Mouse (Mus musculus) olfactory bulb, adult 2 months (tissue): ENCODE data around the gene Dmrtb1. TPM values are rescaled to one million over a fixed set of nuclear protein-coding genes. Genes with fewer than 3 reads are reported as not detected.

Experiments used
- H3K27ac ChIP-seq: fragments of 200-500 bp; 2 replicates; pipeline ENCODE4 v1.5.1; 2012; ENCODE audit warnings: low read depth, low read length; ENCODE audit not compliant: insufficient read depth
- H3K4me1 ChIP-seq: fragments of 200-500 bp; 2 replicates; pipeline ENCODE4 v1.6.1; 2012; ENCODE audit warnings: low read length; ENCODE audit not compliant: control insufficient read depth, insufficient read depth
- H3K4me3 ChIP-seq: fragments of 200-500 bp; 2 replicates; pipeline ENCODE4 v1.5.1; 2012; ENCODE audit warnings: mild to moderate bottlenecking, low read depth, low read length, moderate library complexity; ENCODE audit not compliant: insufficient read depth
- CTCF ChIP-seq: fragments of 200-500 bp; IDR thresholded peaks from 2 replicates; pipeline ENCODE4 v1.5.1; 2012; ENCODE audit warnings: low read depth, mild to moderate bottlenecking, low read length, moderate library complexity; ENCODE audit not compliant: insufficient read depth
- POLR2A ChIP-seq: fragments of 200-500 bp; IDR thresholded peaks from 2 replicates; pipeline ENCODE4 v1.6.1; 2012; ENCODE audit warnings: mild to moderate bottlenecking, low read depth, low read length, moderate library complexity; ENCODE audit not compliant: insufficient read depth
- WGBS: fragments of 180-500 bp; shearing (Covaris S2); methylation state at CpG from one replicate; pipeline ENCODE4 v1.1.7; 2018; 5-methylcytosine and 5-hydroxymethylcytosine counted together
- polyA plus RNA-seq: library from polyadenylated mRNA; stranded (reverse); fragments of >200 nt; gene quantifications from 2 replicates; pipeline ENCODE4 v1.2.4, GENCODE M21; 2012; ENCODE audit warnings: low replicate concordance; ENCODE audit not compliant: missing spikeins, insufficient read depth, insufficient read length

Gene Dmrtb1
- polyA plus RNA-seq, 1 experiment, result not detected

DNA sequence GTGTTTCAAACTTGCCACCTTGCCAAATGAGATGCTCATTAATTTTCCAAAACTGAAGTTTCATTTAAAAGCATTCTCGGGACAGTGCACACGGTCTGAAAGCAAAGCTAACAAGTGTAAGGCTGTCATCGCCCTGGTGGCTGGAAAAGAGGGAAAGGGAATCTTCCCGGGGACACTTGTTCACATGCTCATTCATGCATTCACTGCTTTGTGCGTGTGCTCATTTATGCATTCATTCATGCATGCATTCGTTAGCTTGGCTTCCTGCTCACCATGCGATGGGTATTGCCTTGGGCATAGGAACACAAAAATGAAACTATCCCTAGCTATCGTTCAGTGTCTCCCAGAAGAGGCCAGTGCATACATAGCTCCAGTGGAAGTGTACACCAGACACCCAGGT, 34.7 kb upstream of the Dmrtb1 start:
- H3K4me3 ChIP-seq, result no peak overlapping the region
- WGBS, result 28% methylated on average over 8 of the region's 8 CpGs
- H3K4me1 ChIP-seq, result peaks cover 29% of the 10 kb centered on the region
- H3K27ac ChIP-seq, result peak overlapping the region; percentile 36; the same call in 1 of the 2 replicates
- no peak for TF ChIP-seq CTCF
- no peak for TF ChIP-seq POLR2A

DNA sequence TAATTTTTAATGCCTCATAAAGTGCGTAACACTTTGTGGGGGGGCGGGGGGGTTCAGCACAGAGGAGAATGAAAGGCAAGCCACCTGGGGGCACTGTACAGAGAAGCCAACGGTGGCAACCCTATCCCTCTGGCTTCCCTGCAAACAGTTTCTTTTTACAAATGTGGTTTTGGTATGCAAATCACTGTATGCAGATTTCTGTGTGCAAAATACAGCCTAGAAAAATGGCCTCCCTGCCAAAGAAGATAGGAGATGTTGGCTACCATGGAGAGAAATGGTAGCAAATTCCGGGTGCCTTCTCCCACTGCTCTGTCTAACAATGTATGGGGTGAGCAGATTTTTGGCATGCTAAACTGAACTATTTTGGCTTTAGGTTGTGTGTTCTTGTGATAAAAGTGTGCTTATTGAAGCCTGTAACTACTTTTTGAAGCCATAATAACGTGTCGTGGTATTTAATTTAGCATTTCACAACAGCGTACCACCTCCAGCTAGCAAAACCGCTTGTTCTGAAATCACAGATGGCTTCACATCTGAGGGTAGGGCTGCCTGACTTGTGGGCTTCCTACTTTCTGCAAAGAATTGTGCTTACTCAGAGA, 33.8 kb upstream of the Dmrtb1 start:
- no peak for TF ChIP-seq CTCF
- no peak for TF ChIP-seq POLR2A
- Histone ChIP-seq H3K4me3 (no peak overlapping the region), H3K27ac (peak overlapping the region; percentile 49; the same call in 1 of the 2 replicates), H3K4me1 (peaks cover 29% of the 10 kb centered on the region)
- WGBS, result 18% methylated on average over 8 of the region's 8 CpGs

DNA sequence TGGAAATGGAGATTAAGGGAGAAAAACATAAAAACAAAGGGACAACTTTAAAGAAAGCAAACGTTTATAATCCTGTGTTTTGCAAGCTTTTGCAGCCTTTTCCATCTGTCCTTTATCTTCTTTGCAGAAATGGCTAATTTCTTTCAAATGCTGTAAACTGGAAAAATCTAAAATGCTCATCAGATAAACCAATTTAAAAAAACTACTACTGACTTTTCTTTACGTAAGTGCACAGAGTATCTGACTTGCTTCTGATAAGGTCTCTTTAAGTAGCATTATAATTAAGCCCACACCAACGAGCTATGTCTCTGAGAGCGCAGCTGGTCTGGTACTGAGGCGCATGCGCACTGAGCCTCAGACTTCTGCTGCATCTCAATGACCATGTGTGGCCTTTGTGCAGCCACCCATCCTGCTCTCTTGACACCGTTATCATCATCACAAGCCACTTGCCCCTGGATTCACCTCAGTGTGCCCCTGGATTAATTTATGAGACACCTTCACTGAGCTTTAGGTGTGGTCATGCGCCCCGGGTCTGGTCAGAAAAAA, 32.8 kb upstream of the Dmrtb1 start:
- H3K4me3 ChIP-seq, result no peak overlapping the region
- no peak for TF ChIP-seq CTCF
- no peak for TF ChIP-seq POLR2A
- peaks cover 29% of the 10 kb centered on the region for H3K4me1 ChIP-seq
- 43% methylated on average over 9 of the region's 9 CpGs for WGBS
- H3K27ac ChIP-seq, result peak overlapping the region; percentile 50; the same call in 1 of the 2 replicates

DNA sequence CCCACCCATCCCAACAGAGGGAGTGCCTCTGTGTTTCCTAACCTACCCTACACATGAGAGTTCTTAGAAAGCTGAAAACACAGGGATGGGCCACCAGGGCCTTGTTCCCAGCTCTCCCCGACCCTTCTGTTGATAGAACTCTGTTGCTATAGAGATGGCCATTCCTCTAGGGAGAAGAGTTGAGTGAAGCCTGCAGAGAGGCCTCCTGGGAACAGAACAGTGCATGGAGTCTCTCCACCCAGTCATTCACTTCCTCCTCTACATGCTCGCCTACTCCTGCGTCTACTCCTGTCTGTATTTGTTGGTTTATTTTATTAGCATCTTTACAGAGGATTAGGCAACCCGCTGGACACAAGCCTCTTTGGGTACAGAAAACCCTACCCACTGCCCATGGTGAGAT, 22.9 kb upstream of the Dmrtb1 start:
- whole genome bisulfite sequencing, result 83% methylated on average over 4 of the region's 4 CpGs
- H3K4me1 ChIP-seq, result peaks cover 4% of the 10 kb centered on the region; the same call in 1 of the 2 replicates

DNA sequence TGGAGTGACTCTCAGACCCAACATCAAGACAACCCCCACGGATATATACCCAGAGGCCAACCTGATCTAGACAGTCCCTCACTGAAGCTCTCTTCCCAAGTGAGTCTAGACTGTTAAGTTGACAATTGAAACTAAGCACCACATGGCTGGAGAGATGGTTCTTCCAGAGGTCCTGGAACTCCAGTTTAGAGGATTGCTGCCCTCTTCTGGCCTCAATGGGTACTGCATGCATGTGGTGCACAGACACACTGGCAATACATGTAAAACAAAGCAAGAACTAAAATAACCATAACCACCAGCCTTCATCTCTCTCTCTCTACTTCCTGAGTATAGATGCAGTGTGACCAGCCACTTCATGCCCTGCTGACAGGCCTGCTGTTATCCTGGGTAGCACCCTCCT, 20.2 kb upstream of the Dmrtb1 start:
- Histone ChIP-seq H3K4me1 (peaks cover 6% of the 10 kb centered on the region; the same call in 1 of the 2 replicates), H3K4me3 (no peak overlapping the region), H3K27ac (no peak overlapping the region)
- 85% methylated on average over 1 of the region's 1 CpGs for WGBS
- TF ChIP-seq CTCF (no peak), POLR2A (no peak)

More for the DNA sequence above, 22.9 kb upstream of the Dmrtb1 start:
- no peak for TF ChIP-seq CTCF
- no peak for TF ChIP-seq POLR2A
- Histone ChIP-seq H3K4me3 (no peak overlapping the region), H3K27ac (no peak overlapping the region)

DNA sequence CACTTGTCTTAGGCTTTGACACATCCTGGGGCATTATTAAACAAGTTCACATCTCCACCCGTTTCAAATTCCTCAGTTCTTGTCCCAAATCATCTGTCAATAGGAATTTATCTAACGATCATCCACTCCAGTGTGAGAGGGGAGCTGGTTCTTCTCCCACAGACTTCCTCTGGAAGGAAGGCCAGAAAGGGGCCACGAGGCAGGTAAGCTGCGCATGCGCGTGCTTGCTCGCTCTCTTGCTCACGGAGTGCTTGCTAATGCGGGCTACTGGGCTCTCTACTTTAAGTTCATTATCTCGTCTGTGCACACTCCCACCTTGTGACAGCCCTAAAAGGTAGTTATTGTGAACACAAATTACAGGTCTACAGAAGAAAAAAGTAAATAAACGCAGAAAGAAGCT, 17.6 kb upstream of the Dmrtb1 start:
- WGBS, result 57% methylated on average over 11 of the region's 11 CpGs
- Histone ChIP-seq H3K4me3 (no peak overlapping the region), H3K27ac (no peak overlapping the region), H3K4me1 (peaks cover 2% of the 10 kb centered on the region; the same call in 1 of the 2 replicates)
- no peak for TF ChIP-seq CTCF
- TF ChIP-seq POLR2A, result no peak

DNA sequence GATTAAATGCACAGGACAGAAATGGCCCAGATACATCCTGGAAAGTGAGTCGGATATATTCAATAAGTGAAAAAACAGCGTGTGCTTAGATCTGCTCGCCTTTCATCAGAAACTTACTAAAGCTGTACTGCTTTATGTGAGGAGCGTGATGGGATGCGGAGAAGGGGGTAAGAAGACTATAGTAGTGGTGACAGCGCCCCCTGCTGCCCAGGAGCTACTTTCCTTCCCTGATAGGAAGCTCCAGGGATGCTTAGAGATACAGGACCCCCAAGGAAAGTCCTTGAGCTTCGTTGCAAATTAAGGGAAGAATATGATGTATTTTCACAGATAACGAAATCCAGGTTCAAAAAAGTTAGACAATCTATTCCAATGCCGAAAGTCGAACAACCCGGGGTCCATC, 17.1 kb upstream of the Dmrtb1 start:
- no peak for TF ChIP-seq CTCF
- TF ChIP-seq POLR2A, result no peak
- H3K27ac ChIP-seq, result no peak overlapping the region
- H3K4me3 ChIP-seq, result no peak overlapping the region
- WGBS, result 41% methylated on average over 11 of the region's 11 CpGs
- H3K4me1 ChIP-seq, result 0 out of 2 replicates have a peak, but pooled peaks cover 2% of the 10 kb centered on the region

DNA sequence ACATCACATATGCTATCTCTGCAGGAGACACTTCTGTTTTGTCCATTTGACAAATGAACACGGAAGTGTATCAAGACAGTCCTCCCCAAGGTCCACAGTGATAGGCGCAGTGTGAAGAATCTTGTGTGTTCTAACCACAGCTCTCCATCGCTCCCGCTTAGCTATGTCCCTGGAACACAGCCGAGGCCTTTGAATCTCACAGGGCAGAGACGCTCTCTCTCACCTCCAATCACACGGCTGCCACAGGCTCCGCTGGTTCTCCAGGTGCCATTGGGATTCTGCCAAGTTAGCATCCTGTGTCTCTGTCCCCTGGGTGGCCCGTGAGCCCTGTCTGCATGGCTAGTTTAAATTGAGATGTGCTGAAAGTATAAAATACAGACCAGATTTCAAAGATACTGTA, 15.2 kb upstream of the Dmrtb1 start:
- WGBS, result 90% methylated on average over 9 of the region's 9 CpGs
- TF ChIP-seq CTCF (no peak), POLR2A (no peak)
- Histone ChIP-seq H3K27ac (no peak overlapping the region), H3K4me1 (0 out of 2 replicates have a peak, but pooled peaks cover 2% of the 10 kb centered on the region), H3K4me3 (no peak overlapping the region)

DNA sequence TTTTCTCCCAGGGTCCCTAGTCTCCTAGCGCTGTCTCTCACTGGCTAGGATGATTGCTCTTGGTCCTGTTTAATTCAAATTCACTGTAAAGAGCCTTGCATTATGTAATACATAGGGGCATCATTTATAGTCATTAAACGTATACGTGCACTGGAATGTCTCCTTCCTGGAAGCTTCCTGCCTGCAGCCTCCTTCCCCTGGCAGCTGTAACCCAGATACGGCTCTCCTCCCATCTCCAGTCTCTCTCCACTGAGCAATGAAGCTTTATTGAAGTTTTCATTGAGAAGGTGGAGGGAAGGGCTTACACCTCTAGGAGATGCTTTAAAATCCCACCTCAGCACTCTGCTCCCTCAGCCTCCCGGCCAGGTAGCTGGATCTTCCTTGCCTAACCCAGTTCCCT, 9.8 kb upstream of the Dmrtb1 start:
- 62% methylated on average over 5 of the region's 5 CpGs for WGBS
- no peak for TF ChIP-seq CTCF
- no peak for TF ChIP-seq POLR2A
- no peak overlapping the region for H3K4me3 ChIP-seq
- no peak overlapping the region for H3K27ac ChIP-seq
- H3K4me1 ChIP-seq, result no peaks in the 10 kb centered on the region; the same call in 1 of the 2 replicates

DNA sequence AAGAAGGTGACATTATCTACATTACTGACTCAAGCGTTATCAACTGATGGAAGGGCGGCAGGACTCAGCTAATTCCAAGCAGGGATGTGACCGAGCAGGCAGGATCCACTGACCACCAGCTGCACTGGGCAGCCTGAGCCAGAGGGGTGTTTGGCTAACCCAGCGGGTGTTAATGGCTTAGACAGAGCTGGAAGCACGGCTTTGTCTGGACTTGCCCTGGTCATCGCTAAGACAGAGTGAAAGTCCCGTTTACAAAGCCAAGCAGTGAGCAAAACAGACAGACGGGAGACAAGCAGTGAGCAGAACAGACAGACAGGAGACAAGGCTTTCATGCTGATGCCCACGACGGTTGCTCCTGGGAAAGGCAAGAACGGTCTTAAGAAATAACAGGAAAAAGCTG, 4.2 kb upstream of the Dmrtb1 start:
- H3K4me1 ChIP-seq, result no peaks in the 10 kb centered on the region; the same call in 1 of the 2 replicates
- H3K4me3 ChIP-seq, result no peak overlapping the region
- WGBS, result 54% methylated on average over 11 of the region's 11 CpGs
- no peak for TF ChIP-seq POLR2A
- no peak for TF ChIP-seq CTCF
- H3K27ac ChIP-seq, result no peak overlapping the region
